Mouse (Mus musculus): Measurements from ENCODE around the gene Notch2.

GRCm38 (mm10) chr3:98098676-98099075 lies 85.3 kb downstream of the Notch2 start:
- TF ChIP-seq CTCF (IDR thresholded peaks at IDR 0.05; ENCODE audit: borderline replicate concordance, control insufficient read depth, extremely low read depth, insufficient read depth, low read length, poor library complexity) (no peak), POLR2A (IDR thresholded peaks at IDR 0.05; ENCODE audit: control insufficient read depth, extremely low read depth, insufficient read depth, low read length, poor library complexity) (no peak)

Measured in thymus, adult 2 months (tissue).